Mouse (Mus musculus) embryonic stem cell, embryonic (primary cell): ENCODE results near the gene Nr2f1.

Experiments
- CTCF ChIA-PET, 4 experiments: fragments of 300-600 bp in 2 of 4; fragments of 350-600 bp in 2 of 4; sonication (Branson Sonifier 250); formaldehyde crosslinking; loops; one replicate each; lab custom pipeline; 2022; ENCODE audit warnings: inconsistent platforms in 2 of 4; lab: Charles Lee
- POLR2A ChIA-PET, 4 experiments: fragments of 300-600 bp in 2 of 4; fragments of 350-600 bp in 2 of 4; sonication (Branson Sonifier 250); formaldehyde crosslinking; loops; one replicate each; lab custom pipeline; 2022; ENCODE audit warnings: antibody characterized with exemption in 4 of 4, inconsistent platforms in 1 of 4; lab: Charles Lee

Gene Nr2f1

DNA sequence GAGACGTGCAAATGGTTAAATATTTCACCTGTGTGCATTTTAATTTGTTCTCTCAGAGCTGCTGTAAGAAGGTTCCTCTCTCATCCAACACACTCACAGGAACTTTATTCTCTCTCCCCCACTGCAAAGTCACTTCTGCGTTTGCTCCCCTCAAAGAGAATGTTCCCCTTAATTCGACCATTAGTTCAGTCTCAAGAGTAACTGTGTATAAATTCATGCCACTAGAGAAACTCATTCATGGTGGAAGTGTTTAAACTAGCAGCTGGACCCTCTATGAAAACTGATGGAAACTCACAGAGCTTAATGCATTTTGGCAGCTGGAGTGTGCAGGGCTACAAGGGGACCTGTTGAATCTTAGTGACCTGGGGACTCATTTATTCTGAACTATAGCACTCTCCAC is 26.7 kb downstream of the Nr2f1 start:
- POLR2A ChIA-PET, result interaction anchor here in 1 of 4 experiments (0.6 kb wide), 1 partner anchor 10 kb away, joined by 3 read pairs; no protein-coding TSS in a partner anchor
- CTCF ChIA-PET, result interaction anchor here in 1 of 4 experiments (1.0 kb wide), 1 partner anchor 10 kb away, joined by 3 read pairs; no protein-coding TSS in a partner anchor

DNA sequence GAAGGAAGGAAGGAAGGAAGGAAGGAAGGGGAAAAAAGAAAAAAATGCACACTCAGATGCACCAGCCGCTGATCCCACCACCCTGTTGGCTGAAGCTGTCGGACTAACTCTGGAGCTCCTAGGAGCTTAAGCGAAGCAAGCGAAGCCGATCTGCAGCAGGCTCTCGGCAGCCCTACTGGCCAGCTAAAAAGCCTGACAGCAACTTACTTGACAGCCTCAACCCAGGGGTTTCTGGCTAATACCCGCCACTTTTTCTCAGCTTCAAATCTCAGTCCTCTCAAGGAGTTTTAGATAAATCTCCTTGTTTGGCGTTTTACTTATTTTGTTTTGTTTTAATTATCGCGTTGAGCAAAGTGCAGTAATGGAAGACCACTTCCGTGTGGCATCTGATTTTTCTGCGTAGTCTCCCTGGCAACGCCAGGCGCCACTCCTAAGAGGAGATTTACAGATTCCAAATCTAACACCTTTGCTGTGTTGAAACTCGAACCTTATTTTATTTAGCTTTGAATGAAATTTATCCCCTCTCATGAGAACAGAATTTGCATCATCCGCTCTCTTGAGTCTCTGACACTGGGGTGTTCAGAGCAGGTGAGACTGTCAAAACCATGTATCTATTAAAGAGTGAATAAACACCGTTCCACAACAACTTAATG is 27.4 kb downstream of the Nr2f1 start:
- CTCF ChIA-PET, result interaction anchor here in 3 of 4 experiments (0.6 to 1.0 kb wide), 3 partner anchors 9 to 152 kb away, joined by 3 to 7 read pairs (median 4); no protein-coding TSS in a partner anchor

DNA sequence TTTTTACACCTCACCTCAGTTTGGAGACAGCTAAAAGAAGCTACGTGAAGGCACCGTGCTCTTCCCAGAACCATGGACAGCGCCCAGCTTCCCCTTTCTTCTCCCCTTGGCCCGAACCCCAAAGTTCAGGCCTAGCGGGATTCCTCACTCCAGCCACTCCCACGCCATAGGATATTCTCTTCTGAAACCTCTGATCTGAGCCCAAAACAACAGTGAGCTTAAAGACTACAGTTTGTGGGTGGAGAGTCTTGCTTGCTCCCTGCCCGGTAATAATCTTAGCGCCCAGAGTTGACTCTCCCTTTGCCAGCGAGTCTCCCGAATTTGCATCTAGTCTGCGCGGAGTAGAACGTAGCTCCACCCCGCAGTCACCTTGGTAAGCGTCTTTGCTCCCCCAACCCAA is 28.2 kb downstream of the Nr2f1 start:
- CTCF ChIA-PET, result interaction anchor here in 2 of 4 experiments (0.6 to 1.2 kb wide), 3 partner anchors 9 to 152 kb away, joined by 3 to 7 read pairs (median 4); no protein-coding TSS in a partner anchor

More for the DNA sequence above, 27.4 kb downstream of the Nr2f1 start:
- POLR2A ChIA-PET, result interaction anchor here in 2 of 4 experiments (0.6 to 1.7 kb wide), 4 partner anchors 8 to 49 kb away, joined by 3 to 12 read pairs (median 5); no protein-coding TSS in a partner anchor

DNA sequence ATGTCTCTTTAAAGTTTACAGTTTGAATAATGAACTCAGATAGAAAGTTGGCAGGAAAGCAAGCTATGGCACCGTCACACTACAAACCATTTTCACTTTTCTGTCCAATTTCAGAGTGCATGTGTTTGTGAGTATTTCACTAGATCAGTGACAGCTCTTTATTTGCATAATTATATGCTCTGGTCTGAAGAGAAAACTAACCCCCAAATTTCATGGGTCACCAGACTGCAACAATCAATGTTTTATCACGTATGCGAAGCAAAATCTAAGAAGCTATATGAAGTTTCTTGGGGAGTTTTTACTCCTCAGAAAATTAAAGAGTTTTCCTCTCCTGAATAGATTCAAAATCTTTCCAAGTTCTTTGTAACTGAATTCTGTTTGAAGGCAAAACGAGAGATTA is 31.4 kb downstream of the Nr2f1 start:
- POLR2A ChIA-PET, result no interaction called here
- CTCF ChIA-PET, result no interaction called here

More for the DNA sequence above, 28.2 kb downstream of the Nr2f1 start:
- POLR2A ChIA-PET, result interaction anchor here in 1 of 4 experiments (0.6 to 1.7 kb wide), 3 partner anchors 9 to 48 kb away, joined by 3 to 6 read pairs (median 4); no protein-coding TSS in a partner anchor

DNA sequence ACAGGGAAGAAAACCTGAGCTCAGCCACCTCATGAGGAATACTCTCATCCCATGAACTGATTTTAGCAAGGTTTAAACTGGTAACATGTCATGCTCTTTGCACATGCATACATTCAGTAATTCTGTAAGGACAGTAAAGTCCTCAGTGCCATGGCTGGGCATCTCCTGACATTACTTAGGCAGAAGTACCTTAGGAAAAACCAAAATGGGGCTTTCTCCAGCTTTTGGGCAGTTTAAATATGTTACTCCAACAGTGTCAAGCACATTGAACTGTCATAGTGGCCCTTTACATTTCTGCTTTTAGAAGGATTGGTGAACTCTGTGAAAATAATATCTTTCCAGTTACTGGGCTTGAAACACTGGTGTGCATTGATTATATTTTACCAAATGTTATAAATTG is 34.6 kb downstream of the Nr2f1 start:
- ChIA-PET CTCF (interaction anchor here in 1 of 4 experiments (0.7 kb wide), 1 partner anchor 11 kb away, joined by 3 read pairs; no protein-coding TSS in a partner anchor), POLR2A (no interaction called here)

DNA sequence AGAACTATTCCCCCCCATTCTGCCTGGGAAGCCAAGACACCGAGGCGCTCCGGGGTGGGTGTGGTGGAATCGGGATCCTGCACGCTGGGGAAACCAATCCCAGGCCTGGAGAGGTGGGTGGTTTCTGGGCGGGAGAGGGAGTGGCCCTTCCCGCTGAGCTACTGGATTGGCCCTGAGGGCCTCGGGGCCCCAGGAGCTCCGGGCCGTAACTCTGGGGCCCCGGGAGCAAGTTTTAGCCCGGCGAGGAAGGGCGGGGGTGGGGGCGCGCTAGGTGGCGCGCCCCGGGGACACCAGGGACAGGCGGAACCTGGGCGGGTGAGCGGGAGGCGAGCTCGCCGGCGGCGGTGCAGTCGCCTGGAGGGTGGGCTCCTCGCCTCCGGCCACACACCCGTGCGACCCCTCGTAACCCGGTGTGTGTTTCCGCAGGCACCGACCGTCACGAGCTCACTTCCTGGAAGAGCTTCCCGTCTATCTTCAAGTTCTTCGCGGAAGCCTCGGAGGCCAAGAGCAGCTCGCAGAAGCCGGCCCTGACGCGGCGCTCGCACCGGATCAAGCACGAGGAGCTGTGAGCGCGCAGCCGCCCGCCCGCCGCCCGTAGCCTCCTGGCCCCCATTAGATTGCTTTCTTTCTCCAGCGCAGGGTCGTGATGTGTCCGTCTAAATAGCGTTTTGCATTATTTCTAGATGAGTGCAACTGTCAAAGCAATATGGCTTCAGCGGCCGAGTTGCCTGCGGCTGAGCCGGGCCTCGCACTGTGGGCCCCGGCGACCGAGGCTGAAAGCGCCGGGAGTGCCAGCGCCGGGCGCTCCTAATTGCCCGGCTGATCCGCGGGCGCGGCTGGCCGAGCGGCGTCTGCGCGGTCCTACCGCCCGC is 36.2 kb downstream of the Nr2f1 start:
- CTCF ChIA-PET, result interaction anchor here in 3 of 4 experiments (0.6 to 1.4 kb wide), 11 partner anchors 9 to 180 kb away, joined by 3 to 7 read pairs (median 3); partner anchors contain the start of gene Pou5f2 (in 1 of the 3)
- POLR2A ChIA-PET, result interaction anchor here (0.6 to 1.3 kb wide), 11 partner anchors 9 to 345 kb away, joined by 3 to 12 read pairs (median 4); no protein-coding TSS in a partner anchor

DNA sequence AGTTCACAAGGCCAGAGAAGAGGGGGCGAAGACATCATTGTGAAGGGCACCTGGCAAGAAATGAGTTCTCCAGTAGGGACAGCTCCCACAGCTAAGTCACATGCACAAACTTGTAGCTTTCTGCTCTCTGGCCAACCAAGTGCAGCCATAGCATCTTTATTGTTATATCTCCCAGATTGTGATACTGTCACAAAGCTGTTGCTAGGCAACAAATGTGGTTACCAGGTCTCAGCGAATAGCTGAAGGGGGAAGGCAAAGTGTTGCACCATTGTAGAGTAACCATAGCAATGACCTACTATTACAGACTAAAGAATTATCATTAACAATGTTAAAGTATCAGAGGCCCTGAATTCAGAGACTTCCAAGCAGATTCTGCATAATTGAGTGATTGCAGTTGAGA is 37.4 kb downstream of the Nr2f1 start:
- POLR2A ChIA-PET, result no interaction called here
- CTCF ChIA-PET, result interaction anchor here in 2 of 4 experiments (0.5 to 1.1 kb wide), 2 partner anchors 9 to 180 kb away, joined by 3 to 6 read pairs; no protein-coding TSS in a partner anchor

DNA sequence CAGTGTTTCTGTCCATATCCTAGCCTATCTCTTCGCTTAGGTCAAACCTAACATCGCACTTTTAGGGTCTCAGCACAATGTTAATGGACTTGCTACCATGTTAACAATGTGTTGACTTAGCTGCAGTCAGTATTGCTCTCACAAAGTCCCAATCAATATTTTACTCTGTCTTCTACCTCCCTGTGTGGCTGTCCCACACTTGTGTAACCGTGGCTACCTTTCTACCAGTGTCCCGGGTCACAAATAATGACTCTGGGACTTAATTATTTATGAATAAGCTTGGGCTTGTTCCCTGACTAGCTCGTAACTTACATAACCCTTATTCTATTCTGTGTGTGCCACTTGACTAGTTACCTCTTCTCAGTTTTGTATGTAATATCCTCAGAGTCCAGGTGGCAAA is 42.1 kb downstream of the Nr2f1 start:
- ChIA-PET CTCF (interaction anchor here in 1 of 4 experiments (1.1 kb wide), 1 partner anchor 133 kb away, joined by 3 read pairs; the partner anchor contains the start of gene Pou5f2), POLR2A (interaction anchor here in 1 of 4 experiments (0.6 kb wide), 1 partner anchor 103 kb away, joined by 3 read pairs; no protein-coding TSS in a partner anchor)
